Mouse (Mus musculus) heart, embryonic 16.5 days (tissue): ENCODE results near the gene Tmem135. TPM values are rescaled to one million over a fixed set of nuclear protein-coding genes. Genes with fewer than 3 reads are reported as not detected.
A peak's percentile ranks its signal among the peaks of the same experiment; 100 is the strongest.

ENCODE experiments used
- ATAC-seq: fragments of 200-750 bp; cut with Nextera tagmentation; replicated peaks from 2 replicates; pipeline ENCODE4 v1.8.0; 2017; ENCODE audit warnings: moderate number of reproducible peaks; ENCODE audit not compliant: insufficient read depth, low FRiP score; ENCODE audit errors: extremely low read depth
- H3K27ac ChIP-seq: fragments of 300-500 bp; sonication (generic); 2 replicates; pipeline ENCODE4 v1.5.1; 2014; ENCODE audit warnings: mild to moderate bottlenecking, low read length, control low read depth, moderate library complexity
- H3K27me3 ChIP-seq: fragments of 300-500 bp; sonication (generic); 2 replicates; pipeline ENCODE4 v1.6.1; 2014; ENCODE audit warnings: low read length, mixed read lengths; ENCODE audit not compliant: control insufficient read depth, insufficient read depth
- H3K36me3 ChIP-seq: fragments of 300-500 bp; sonication (generic); 2 replicates; pipeline ENCODE4 v1.6.1; 2014; ENCODE audit not compliant: control insufficient read depth, insufficient read depth
- H3K4me1 ChIP-seq: fragments of 300-500 bp; sonication (generic); 2 replicates; pipeline ENCODE4 v1.6.1; 2014; ENCODE audit warnings: low read length, mixed read lengths; ENCODE audit not compliant: control insufficient read depth, insufficient read depth
- H3K4me2 ChIP-seq: fragments of 300-500 bp; sonication (generic); 2 replicates; pipeline ENCODE4 v1.6.1; 2014; ENCODE audit warnings: low read depth, mild to moderate bottlenecking, control low read depth, low read length
- H3K4me3 ChIP-seq: fragments of 300-500 bp; sonication (generic); 2 replicates; pipeline ENCODE4 v1.5.1; 2014; ENCODE audit warnings: mild to moderate bottlenecking, control low read depth, low read length
- H3K9ac ChIP-seq: fragments of 300-500 bp; sonication (generic); 2 replicates; pipeline ENCODE4 v1.6.1; 2014; ENCODE audit warnings: low read length, control low read depth
- H3K9me3 ChIP-seq: fragments of 300-500 bp; sonication (generic); replicated peaks from 2 replicates; pipeline ENCODE4 v1.6.1; 2016; ENCODE audit warnings: low read length; ENCODE audit not compliant: control insufficient read depth
- WGBS: fragments of 180-500 bp; shearing (Covaris S2); extraction: QIAGEN DNeasy Blood & Tissue Kit; methylation state at CpG from one replicate; pipeline ENCODE4 v1.1.7; 2014; 5-methylcytosine and 5-hydroxymethylcytosine counted together
- polyA plus RNA-seq: library from polyadenylated mRNA; unstranded; fragments of >200 nt; fragmentation: Nextera tagmentation; extraction: Ambion mirVana; gene quantifications from 2 replicates; pipeline ENCODE4 v1.2.1, GENCODE M21; 2015

Tmem135 gene
- polyA plus RNA-seq, 1 experiment from 2014 or later: 27.8 TPM

DNA sequence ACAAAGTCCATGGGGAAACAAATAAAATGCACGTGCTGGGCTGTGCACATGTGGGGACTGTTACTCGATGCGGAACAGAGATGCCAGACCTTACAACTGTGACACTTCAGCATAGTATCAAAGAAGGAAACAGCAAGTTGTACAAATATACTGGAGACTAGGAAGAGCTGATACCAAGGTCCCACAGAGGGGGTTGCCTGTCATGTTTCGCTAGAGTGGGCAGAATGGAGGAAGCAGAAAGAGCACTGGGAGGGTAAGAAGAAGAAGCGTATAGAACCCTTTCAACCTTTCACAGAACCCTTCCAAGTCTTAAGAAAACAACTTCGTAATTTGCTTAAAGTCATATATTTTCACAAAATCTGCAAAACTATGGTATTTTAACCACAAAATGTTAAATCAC is 134.2 kb downstream of the Tmem135 start:
- Histone ChIP-seq H3K4me1 (peaks cover 13% of the 10 kb centered on the region), H3K27ac (no peak overlapping the region), H3K9me3 (no peaks in the 10 kb centered on the region), H3K36me3 (peaks cover 11% of the 10 kb centered on the region; the same call in 1 of the 2 replicates), H3K27me3 (no peaks in the 10 kb centered on the region), H3K4me3 (no peak overlapping the region), H3K4me2 (no peak overlapping the region), H3K9ac (no peak overlapping the region)
- no peak for ATAC-seq
- WGBS: 88% methylated on average over 6 of the region's 6 CpGs

DNA sequence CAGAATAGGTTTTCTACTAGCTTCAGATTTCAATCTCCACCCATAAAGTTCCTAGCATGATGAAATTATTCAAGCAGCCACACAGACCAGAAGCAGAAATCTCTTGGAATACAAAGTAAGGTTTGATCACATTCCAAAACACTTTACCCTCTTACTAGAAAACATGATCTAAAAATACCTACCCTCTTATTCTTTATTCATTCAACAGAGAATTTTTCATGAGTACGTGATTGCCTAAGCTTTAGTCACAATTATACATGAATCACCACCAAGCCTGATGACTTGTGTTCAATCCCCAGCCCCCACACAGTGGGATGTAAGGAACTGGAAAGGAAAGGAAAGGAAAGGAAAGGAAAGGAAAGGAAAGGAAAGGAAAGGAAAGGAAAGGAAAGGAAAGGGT is 136.5 kb downstream of the Tmem135 start:
- Histone ChIP-seq H3K4me1 (peaks cover 13% of the 10 kb centered on the region), H3K9me3 (no peaks in the 10 kb centered on the region), H3K9ac (no peak overlapping the region), H3K36me3 (peaks cover 6% of the 10 kb centered on the region; the same call in 1 of the 2 replicates), H3K4me3 (no peak overlapping the region), H3K27me3 (no peaks in the 10 kb centered on the region), H3K4me2 (no peak overlapping the region), H3K27ac (peak overlapping the region; percentile 27; the same call in 1 of the 2 replicates)
- ATAC-seq: no peak
- 40% methylated on average over 1 of the region's 1 CpGs for WGBS

DNA sequence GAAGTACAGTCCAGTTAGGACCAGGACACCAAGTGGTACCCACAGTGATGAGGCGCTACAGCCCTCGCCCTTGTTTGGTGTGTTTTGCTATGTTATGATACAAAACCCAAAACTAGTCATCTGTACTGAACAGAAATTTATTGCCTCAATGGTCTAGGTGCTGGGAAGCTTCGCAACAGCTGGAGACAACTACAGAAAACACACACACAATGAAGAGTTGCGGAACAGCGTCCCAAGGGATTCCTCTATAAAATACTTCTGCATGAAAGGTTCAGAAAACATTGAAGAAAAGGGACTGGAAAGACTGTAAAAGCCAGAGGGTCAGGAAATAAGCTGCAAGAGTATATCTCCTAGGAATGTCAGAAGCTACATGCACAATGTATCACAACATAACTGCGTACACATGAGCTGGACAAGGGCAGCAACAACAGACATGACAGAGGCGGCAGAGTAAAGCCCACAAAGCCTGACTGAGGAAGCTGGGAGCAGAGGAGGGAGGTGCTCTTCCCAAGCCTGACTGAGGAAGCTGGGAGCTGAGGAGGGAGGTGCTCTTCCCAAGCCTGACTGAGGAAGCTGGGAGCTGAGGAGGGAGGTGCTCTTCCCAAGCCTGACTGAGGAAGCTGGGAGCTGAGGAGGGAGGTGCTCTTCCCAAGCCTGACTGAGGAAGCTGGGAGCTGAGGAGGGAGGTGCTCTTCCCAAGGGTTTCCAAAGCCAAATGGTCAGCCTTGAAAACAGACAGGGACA is 137.8 kb downstream of the Tmem135 start:
- H3K36me3 ChIP-seq: 0 out of 2 replicates have a peak, but pooled peaks cover under 1% of the 10 kb centered on the region

DNA sequence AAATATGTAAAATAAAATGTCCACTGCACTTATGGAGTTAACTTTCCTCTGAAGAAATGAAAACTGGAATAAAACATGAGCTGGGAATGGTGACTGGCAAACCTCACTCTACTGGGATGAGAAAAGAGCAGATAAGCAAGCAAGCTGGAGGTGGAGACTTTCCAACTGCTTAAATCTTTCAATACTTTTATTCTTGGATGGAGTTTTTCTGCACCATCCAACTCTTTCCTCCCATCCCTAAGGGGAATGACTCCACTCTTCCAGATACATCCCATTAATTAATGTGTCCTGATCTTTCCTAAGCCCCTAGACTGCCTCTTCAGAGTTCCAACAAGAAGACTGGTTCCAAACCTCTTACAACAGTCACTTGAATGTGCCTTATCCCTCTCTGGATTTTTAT is 143.1 kb downstream of the Tmem135 start:
- H3K4me2 ChIP-seq: no peak overlapping the region
- 0 out of 2 replicates have a peak, but pooled peaks cover 3% of the 10 kb centered on the region for H3K4me1 ChIP-seq
- no peak overlapping the region for H3K4me3 ChIP-seq
- H3K27me3 ChIP-seq: no peaks in the 10 kb centered on the region
- no peak for ATAC-seq
- no peak overlapping the region for H3K27ac ChIP-seq
- no peaks in the 10 kb centered on the region for H3K9me3 ChIP-seq
- no peak overlapping the region for H3K9ac ChIP-seq
- no peaks in the 10 kb centered on the region for H3K36me3 ChIP-seq

More for the DNA sequence above, 137.8 kb downstream of the Tmem135 start:
- Histone ChIP-seq H3K27ac (0 out of 2 replicates have a peak overlapping the region, but pooled peaks have one; percentile 48), H3K9me3 (no peaks in the 10 kb centered on the region), H3K27me3 (no peaks in the 10 kb centered on the region), H3K4me3 (no peak overlapping the region), H3K4me2 (no peak overlapping the region), H3K9ac (no peak overlapping the region), H3K4me1 (peaks cover 13% of the 10 kb centered on the region)
- ATAC-seq: no peak
- WGBS: 78% methylated on average over 7 of the region's 7 CpGs

DNA sequence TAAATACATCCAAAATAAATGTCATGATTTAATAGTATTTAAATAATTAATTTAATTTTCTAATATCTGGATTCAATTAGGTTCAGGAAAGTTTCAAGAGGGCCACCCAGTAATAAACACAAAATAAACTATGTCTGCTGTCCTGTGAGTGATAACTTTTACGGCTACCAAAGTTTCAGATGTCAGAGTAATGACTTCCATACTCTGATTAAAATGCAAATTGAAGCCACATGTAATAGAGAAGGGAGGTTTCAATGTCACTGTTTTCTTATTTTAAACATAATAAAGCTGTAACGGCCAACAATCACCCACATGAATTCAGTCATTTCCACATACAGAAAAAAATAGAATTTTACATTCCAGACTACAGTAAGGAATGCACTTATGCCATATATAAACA is 145.2 kb downstream of the Tmem135 start:
- H3K27me3 ChIP-seq: no peaks in the 10 kb centered on the region
- H3K27ac ChIP-seq: no peak overlapping the region
- H3K9me3 ChIP-seq: no peaks in the 10 kb centered on the region
- H3K9ac ChIP-seq: no peak overlapping the region
- no peak for ATAC-seq
- H3K4me2 ChIP-seq: no peak overlapping the region
- 0 out of 2 replicates have a peak, but pooled peaks cover 3% of the 10 kb centered on the region for H3K4me1 ChIP-seq
- H3K36me3 ChIP-seq: no peaks in the 10 kb centered on the region
- WGBS: 71% methylated on average over 2 of the region's 2 CpGs
- no peak overlapping the region for H3K4me3 ChIP-seq

- H3K4me1 ChIP-seq: 0 out of 2 replicates have a peak, but pooled peaks cover 3% of the 10 kb centered on the region
- H3K4me3 ChIP-seq: no peak overlapping the region
- ATAC-seq: no peak
- H3K27me3 ChIP-seq: no peaks in the 10 kb centered on the region
- H3K4me2 ChIP-seq: no peak overlapping the region
- 75% methylated on average over 4 of the region's 4 CpGs for WGBS
- H3K9ac ChIP-seq: no peak overlapping the region
- no peaks in the 10 kb centered on the region for H3K36me3 ChIP-seq
- H3K9me3 ChIP-seq: no peaks in the 10 kb centered on the region
- no peak overlapping the region for H3K27ac ChIP-seq
Observed at GRCm38 (mm10) chr7:89257871-89258502, 146.0 kb downstream of the Tmem135 start.

DNA sequence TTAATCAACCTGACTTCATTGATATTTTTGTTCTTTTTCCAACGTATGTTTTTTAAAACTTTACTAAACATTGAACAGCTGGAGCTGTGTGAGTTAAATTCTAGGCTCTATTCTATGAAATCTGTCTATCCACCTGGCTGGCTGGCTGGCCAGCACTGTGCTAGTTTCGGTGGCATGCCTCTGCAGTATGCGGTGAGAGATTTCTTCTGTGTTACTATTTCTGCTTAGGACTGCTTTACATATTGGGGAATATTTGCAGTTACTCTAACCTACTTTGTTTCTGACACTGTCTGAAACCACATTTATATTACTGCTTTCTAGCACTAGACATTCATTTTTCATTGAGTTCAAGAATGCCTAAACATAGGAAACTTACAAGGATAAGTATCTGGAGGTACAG is 150.2 kb downstream of the Tmem135 start:
- no peak overlapping the region for H3K4me3 ChIP-seq
- H3K27me3 ChIP-seq: no peaks in the 10 kb centered on the region
- no peak overlapping the region for H3K4me2 ChIP-seq
- WGBS: 60% methylated on average over 3 of the region's 3 CpGs
- no peaks in the 10 kb centered on the region for H3K9me3 ChIP-seq
- no peak for ATAC-seq
- no peak overlapping the region for H3K27ac ChIP-seq
- no peak overlapping the region for H3K9ac ChIP-seq
- H3K4me1 ChIP-seq: peaks cover 11% of the 10 kb centered on the region
- no peaks in the 10 kb centered on the region for H3K36me3 ChIP-seq

GRCm38 (mm10) chr7:89253317-89253716 is 150.7 kb downstream of the Tmem135 start:
- no peak overlapping the region for H3K4me2 ChIP-seq
- H3K4me3 ChIP-seq: no peak overlapping the region
- H3K36me3 ChIP-seq: no peaks in the 10 kb centered on the region
- H3K4me1 ChIP-seq: peaks cover 11% of the 10 kb centered on the region
- H3K9ac ChIP-seq: no peak overlapping the region
- no peaks in the 10 kb centered on the region for H3K9me3 ChIP-seq
- H3K27me3 ChIP-seq: no peaks in the 10 kb centered on the region
- no peak for ATAC-seq
- H3K27ac ChIP-seq: no peak overlapping the region
- 59% methylated on average over 2 of the region's 2 CpGs for WGBS

- peaks cover 11% of the 10 kb centered on the region for H3K4me1 ChIP-seq
- no peaks in the 10 kb centered on the region for H3K36me3 ChIP-seq
- H3K9me3 ChIP-seq: no peaks in the 10 kb centered on the region
- no peak overlapping the region for H3K4me2 ChIP-seq
- H3K27ac ChIP-seq: no peak overlapping the region
- H3K27me3 ChIP-seq: no peaks in the 10 kb centered on the region
- no peak for ATAC-seq
- H3K9ac ChIP-seq: no peak overlapping the region
- WGBS: 73% methylated on average over 4 of the region's 4 CpGs
- H3K4me3 ChIP-seq: no peak overlapping the region
Observed at GRCm38 (mm10) chr7:89251880-89252453, 152.1 kb downstream of the Tmem135 start.
